Mouse (Mus musculus): ENCODE measurements around the gene Tex22. TPM values are rescaled to one million over a fixed set of nuclear protein-coding genes. Genes with fewer than 3 reads are reported as not detected.

The Tex22 gene
- polyA plus RNA-seq, 1 experiment from 2014 or later: not detected

DNA sequence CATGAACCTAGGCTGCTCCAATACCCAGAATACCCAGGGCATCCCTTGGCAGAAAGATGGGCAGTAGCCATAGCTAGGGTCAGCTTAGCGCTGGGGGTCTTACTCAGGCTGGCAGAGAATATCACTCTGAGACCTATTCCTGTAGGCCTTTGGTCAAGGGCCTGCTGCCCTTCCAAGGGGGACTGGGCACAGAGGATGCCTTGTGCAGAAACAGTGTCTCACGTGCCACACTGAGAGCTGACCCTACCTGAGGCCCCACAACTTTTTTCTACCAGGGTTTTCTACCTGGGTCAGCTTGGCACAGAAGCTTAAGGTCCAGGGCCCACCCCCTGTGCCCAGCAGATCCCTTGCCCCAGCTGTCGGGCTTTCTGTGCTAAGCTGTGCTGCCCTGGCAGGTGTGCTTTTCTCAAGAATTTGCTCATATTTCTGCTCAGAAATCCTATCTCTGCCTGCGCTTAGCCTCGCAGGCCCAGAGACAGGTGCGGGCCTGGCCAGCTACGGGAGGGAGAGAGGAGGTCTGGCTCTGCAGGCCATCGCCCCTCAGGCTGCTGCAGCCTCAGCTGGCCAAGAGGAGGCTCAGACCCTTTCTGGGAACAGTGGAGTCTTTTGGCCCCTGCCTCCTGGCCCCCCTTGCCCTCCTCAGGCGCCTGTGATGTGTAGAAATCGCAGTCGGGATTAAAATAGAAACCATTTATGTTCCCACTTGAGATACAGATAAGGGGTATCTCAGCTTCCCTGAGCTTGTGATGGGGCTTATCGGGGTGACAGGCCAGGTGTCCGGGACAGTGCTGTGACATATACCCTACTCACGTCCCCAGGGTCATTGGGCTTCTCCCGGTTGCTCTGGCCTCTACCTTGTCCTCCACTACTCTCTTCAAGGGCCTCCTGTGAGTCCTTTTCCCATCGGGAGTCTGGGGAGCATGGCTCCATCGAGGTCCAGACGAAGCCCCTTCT, 63.2 kb downstream of the Tex22 start:
- peaks cover 21% of the 10 kb centered on the region for H3K27me3 ChIP-seq (ENCODE audit: insufficient read depth, poor library complexity, severe bottlenecking)
- peaks cover 66% of the 10 kb centered on the region for H3K36me3 ChIP-seq
- no peaks in the 10 kb centered on the region for H3K9me3 ChIP-seq
- no peak overlapping the region for H3K4me3 ChIP-seq
- DNase-seq (ENCODE audit: low spot score): no peak
- H3K4me1 ChIP-seq (replicated peaks): peaks cover 52% of the 10 kb centered on the region
- WGBS: 87% methylated on average over 18 of the region's 18 CpGs
- H3K27ac ChIP-seq: 0 out of 2 replicates have a peak overlapping the region, but pooled peaks have one; percentile 1

DNA sequence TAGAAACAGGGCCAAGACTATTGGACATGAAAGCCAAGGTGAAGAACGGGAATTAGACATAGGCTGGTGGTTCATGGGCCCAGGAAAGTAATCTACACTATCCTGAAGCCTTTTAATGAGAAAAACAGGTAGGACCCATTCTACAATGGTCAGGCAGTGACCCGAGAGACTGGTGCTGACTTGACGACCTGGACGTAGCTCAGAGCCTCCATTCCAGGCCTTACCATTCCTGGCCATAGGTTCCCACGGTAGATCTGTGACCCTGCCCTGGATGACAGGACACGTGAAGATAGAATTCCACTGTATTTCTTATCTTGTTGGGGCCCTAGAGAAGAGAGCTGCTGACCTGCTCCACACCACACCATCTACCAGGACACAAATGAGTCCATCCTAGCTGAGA, 64.0 kb downstream of the Tex22 start:
- Histone ChIP-seq H3K36me3 (peaks cover 61% of the 10 kb centered on the region), H3K27ac (peak overlapping the region; percentile 93), H3K27me3 (ENCODE audit: insufficient read depth, poor library complexity, severe bottlenecking) (peaks cover 25% of the 10 kb centered on the region), H3K4me3 (no peak overlapping the region), H3K9me3 (no peaks in the 10 kb centered on the region), H3K4me1 (replicated peaks) (peaks cover 60% of the 10 kb centered on the region)
- no peak for DNase-seq (ENCODE audit: low spot score)
- 76% methylated on average over 6 of the region's 6 CpGs for WGBS

Other genes starting within 250 kb of the Tex22 start
- 176 and 179 TPM in 2 replicates for gene Cdca4, start 245.1 kb upstream of the Tex22 start, polyA plus RNA-seq (2016; fragmentation: Nextera tagmentation; extraction: Ambion mirVana)
- 0.06 and 0.08 TPM in 2 replicates for gene Gpr132, start 206.3 kb upstream of the Tex22 start, polyA plus RNA-seq (2016; fragmentation: Nextera tagmentation; extraction: Ambion mirVana)
- gene Jag2, start 144.7 kb upstream of the Tex22 start, polyA plus RNA-seq (2016; fragmentation: Nextera tagmentation; extraction: Ambion mirVana): 4.7 and 4.8 TPM in 2 replicates
- 79.5 and 83.0 TPM in 2 replicates for gene Nudt14, start 132.4 kb upstream of the Tex22 start, polyA plus RNA-seq (2016; fragmentation: Nextera tagmentation; extraction: Ambion mirVana)
- 22.8 and 27.2 TPM in 2 replicates for gene Btbd6, start 98.0 kb upstream of the Tex22 start, polyA plus RNA-seq (2016; fragmentation: Nextera tagmentation; extraction: Ambion mirVana)
- gene Brf1, start 73.8 kb upstream of the Tex22 start, polyA plus RNA-seq (2016; fragmentation: Nextera tagmentation; extraction: Ambion mirVana): 55.4 and 57.1 TPM in 2 replicates
- 19.3 and 25.6 TPM in 2 replicates for gene Pacs2, start 60.0 kb upstream of the Tex22 start, polyA plus RNA-seq (2016; fragmentation: Nextera tagmentation; extraction: Ambion mirVana)
- 18.5 and 20.6 TPM in 2 replicates for gene Mta1, start 23.8 kb downstream of the Tex22 start, polyA plus RNA-seq (2016; fragmentation: Nextera tagmentation; extraction: Ambion mirVana)
- gene Crip2, start 65.7 kb downstream of the Tex22 start, polyA plus RNA-seq (2016; fragmentation: Nextera tagmentation; extraction: Ambion mirVana): 195 and 260 TPM in 2 replicates
- 84.9 and 97.7 TPM in 2 replicates for gene Crip1, start 71.8 kb downstream of the Tex22 start, polyA plus RNA-seq (2016; fragmentation: Nextera tagmentation; extraction: Ambion mirVana)
- 59.5 and 66.4 TPM in 2 replicates for gene Tedc1, start 81.9 kb downstream of the Tex22 start, polyA plus RNA-seq (2016; fragmentation: Nextera tagmentation; extraction: Ambion mirVana)
- 16.4 and 24.8 TPM in 2 replicates for gene Tmem121, start 111.4 kb downstream of the Tex22 start, polyA plus RNA-seq (2016; fragmentation: Nextera tagmentation; extraction: Ambion mirVana)

Data from hindbrain, embryonic 10.5 days (tissue).